Mouse (Mus musculus) natural killer cell, adult 2 months (primary cell): Measurements from ENCODE around the gene Rbms3.

ENCODE experiments used
- DNase-seq, 2 experiments: peaks; one replicate each; pipeline ENCODE4 v3.0.0; 2022; ENCODE audit warnings: low spot score in 2 of 2

Gene Rbms3

DNA sequence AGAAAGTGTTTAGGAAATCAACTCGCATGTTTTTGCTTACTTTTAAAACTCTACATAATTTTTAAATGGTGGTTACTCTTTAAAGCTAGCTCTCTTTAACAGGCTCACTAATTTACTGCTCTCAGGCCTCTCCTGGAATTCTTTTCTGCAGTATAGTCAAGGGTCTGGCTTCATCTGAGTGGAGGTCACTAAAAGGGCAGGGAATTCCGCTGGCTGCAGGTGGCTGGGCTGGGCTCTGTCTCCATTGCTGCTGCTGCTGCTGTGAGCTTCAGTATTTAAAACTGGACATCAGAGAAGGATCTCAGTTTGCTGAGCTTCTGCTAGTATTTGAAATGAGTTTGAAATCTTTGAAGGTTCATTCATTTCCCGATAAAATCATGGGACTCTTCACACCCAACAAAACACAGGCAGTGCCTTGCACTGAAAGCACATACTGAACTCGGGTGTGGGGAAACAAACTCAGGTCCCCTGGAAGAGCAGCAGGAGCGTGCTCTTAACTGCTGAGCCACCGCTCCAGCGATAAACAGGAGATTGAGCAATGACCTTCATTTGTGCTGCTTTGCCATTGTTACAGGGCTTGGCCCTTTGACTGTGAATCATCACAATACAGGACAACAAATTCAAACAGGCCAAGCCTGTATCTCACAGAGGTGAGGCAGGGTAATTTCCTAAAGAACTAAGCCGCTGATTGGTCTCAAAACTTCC is 990.0 kb downstream of the Rbms3 start:
- no peak for DNase-seq

DNA sequence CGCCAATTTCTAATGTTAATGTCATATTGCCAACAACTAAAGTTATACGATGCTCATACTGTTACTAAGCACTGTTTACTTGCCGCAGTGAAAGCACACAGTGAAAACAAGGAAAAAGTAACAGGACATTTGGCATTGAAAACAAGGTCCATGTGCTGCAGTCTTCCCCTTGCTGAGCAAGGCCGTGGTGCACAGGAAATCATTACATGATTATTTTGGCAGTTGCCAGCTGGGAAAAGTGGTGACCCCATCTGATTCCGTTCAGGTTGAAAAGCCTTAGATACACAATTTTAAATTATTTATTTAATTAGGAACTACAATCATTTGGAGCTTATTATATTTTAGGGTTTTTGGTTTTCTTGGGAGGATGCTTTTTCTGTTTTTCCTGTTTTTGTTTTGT is 995.9 kb downstream of the Rbms3 start:
- DNase-seq = no peak

GRCm38 (mm10) chr9:116633075-116633474 is 996.6 kb downstream of the Rbms3 start:
- no peak for DNase-seq

DNA sequence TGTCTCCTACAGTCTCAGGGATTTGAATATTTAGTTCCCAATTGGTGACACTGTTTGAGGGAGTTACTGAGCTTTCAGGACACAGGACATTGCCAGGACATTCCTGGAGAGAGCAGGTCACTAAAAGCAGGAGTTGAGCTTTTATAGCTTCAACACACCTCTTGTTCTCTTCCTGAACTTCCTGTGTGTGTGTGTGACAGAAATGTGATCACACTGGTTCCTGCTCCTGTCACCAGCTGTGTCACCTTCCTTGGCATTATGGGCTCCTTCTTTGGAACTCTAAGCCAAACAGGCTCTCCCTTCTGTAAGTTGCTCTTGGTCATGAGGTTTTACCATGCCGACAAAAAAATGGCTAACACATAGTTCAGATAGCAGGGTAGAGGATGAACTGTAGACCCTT is 997.9 kb downstream of the Rbms3 start:
- no peak for DNase-seq

GRCm38 (mm10) chr9:116630805-116631204 is 998.9 kb downstream of the Rbms3 start:
- no peak for DNase-seq

DNA sequence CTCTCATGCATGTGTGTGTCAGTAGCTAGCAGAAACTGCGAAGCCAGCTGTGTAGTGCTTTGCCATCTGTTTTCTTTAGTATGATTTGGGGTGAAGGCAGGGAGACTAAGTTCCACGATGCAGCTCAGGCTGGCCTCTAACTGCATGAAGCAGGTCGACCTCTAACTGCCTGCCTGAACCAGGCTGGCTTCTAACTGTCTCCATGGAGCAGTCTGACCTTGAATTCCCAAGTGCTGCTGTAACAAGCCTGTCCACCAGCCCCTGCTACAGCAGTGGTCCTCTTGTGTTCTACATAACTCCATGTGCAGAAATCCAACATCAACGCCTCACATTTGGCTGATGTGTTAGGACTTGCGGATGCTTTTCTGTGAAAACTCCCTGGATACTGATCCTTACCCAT is 1009.3 kb downstream of the Rbms3 start:
- no peak for DNase-seq

DNA sequence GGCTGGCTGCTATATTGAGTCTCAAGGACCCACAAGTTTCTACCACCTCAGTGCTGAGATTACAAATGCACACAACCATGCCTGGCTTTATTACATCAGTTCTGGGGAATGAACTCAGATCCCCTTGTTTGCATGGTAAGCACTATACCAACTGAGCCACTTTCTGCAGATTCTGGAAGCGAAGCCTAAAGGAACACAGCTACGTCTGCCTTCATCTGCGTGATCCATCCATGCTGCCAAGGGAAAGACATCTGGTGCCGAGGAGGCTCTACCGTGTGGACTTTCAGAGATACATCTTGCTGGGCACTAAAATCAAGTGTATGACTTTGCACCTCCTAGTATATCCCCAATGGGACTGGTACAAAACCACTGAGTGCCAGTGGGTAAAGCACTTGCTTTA is 1010.8 kb downstream of the Rbms3 start:
- DNase-seq = no peak

DNA sequence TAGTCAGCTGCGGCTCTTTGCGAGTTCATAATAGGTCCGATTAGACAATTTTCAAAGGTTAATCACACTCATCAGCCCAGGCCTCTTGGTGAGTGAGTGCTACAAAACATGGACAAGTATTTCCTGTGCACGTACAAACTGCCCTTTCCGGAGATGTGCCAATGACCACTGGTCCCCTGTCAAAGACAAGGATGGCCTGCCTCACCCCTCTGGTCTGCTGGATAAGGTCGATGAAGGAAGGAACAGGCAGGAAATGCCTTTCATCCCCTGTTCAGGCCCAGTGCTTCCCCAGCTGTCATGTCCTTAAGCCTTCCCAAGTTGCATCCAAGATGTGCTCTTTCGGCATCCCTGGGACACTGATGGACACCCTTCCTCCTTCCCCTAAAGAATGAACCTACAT is 1016.4 kb downstream of the Rbms3 start:
- no peak for DNase-seq

- no peak for DNase-seq
These were observed 1033.7 kb downstream of the Rbms3 start for GRCm38 (mm10) chr9:116596046-116596445.

- no peak for DNase-seq
These were observed 1037.2 kb downstream of the Rbms3 start for GRCm38 (mm10) chr9:116592486-116592885.

DNA sequence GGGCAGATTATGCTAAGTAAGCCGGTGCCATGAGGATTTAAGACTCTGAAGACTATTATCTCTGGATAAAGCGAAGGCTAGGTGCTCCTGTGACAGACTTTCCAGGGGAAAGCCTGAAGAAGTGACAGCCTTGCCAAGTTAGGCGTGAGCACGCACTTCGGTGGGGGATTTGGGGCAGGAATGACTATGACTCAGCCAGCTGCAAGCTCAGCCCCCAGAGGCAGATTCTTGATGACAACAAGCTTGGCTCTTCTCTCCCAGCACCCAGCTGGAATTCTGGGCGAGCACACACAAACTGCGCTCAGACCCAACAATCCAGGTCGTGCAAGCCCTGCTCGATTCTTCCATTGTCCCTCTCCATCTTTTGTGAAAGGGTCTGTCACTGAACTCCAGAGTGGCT is 1038.6 kb downstream of the Rbms3 start:
- no peak for DNase-seq

GRCm38 (mm10) chr9:116569680-116570079 is 1060.0 kb downstream of the Rbms3 start:
- no peak for DNase-seq

DNA sequence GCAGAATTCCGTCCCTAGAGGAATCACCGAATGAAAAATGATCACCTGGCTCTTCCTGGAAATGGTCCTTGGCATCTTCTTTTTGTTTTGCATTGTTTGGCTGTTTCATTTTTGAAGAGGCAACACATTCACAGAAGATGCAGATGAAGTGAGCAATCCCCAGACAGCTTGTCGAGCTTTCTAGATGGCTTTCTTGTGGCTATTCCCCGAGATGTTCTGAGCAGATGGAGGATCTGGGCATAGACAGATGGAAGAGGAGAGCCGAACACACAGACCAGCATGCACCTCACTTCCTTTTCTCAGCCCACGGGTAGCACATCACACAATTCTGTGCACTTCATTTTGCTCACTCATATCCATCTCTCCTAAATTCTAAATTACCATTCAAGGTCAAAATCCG is 1063.0 kb downstream of the Rbms3 start:
- no peak for DNase-seq

GRCm38 (mm10) chr9:116557781-116558180 is 1071.9 kb downstream of the Rbms3 start:
- DNase-seq = no peak

GRCm38 (mm10) chr9:116556641-116557040 is 1073.1 kb downstream of the Rbms3 start:
- no peak for DNase-seq

- DNase-seq = peak in 1 of 2 experiments; percentile 13
These were observed 1076.5 kb downstream of the Rbms3 start for GRCm38 (mm10) chr9:116553181-116553580.

DNA sequence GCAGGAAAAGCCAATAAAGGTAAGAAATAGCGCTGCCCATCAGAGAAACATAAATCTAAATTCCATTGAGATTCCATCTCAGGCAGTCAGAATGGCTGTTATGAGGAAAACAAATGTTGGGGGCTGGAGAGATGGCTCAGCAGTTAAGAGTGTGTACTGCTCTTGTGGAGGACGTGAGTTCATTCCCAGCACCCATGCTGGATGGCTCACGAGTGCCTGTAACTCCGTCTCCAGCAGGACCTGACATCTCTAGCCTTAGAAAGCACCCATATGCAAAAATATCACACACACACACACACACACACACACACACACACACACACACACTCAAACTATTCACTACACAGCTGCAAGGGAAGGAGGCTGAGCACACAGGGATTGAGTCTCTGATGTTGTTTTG is 1083.6 kb downstream of the Rbms3 start:
- DNase-seq = no peak

- no peak for DNase-seq
These were observed 1086.9 kb downstream of the Rbms3 start for GRCm38 (mm10) chr9:116542793-116543192.

DNA sequence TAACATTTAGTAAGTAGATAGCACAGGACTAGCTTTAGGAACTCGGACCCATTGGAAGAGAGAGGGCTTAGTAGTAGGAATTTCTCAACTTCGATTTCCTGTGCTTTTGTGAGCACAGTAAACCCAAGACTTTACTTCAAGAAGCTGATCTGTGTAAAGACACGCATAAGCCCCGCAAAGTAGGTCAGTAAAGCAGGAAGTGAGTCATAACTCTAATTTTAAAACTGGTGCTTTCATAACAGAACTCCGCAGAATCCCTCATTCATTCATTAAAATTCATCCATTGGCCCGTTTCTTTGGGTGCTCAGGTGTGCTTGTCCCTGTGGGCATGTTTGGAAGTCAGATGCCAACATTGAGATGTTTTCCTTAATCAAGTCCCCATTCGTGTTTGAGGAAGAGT is 1087.7 kb downstream of the Rbms3 start:
- DNase-seq = no peak

DNA sequence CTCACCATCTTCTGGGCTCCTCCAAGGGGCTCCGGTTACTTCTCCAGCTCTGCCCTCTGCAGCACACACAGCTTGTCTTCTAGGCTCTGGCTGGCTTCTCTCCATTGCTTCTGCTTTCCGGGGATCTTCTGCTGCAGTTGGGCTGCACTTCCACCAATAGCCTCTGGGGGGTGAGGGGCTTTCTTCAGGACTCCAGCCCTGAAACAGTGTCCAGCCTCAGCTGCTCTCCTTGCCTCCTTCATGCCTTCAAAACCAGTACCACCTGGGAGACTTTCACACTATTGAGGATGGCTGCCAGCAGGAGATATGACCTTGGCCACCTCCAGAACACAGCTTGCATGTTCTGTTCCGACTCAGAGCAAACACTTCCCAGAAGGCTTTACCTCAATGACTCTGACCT is 1094.0 kb downstream of the Rbms3 start:
- no peak for DNase-seq

- DNase-seq = no peak
These were observed 1096.3 kb downstream of the Rbms3 start for GRCm38 (mm10) chr9:116533381-116533780.

- no peak for DNase-seq
These were observed 1098.6 kb downstream of the Rbms3 start for GRCm38 (mm10) chr9:116531121-116531520.

DNA sequence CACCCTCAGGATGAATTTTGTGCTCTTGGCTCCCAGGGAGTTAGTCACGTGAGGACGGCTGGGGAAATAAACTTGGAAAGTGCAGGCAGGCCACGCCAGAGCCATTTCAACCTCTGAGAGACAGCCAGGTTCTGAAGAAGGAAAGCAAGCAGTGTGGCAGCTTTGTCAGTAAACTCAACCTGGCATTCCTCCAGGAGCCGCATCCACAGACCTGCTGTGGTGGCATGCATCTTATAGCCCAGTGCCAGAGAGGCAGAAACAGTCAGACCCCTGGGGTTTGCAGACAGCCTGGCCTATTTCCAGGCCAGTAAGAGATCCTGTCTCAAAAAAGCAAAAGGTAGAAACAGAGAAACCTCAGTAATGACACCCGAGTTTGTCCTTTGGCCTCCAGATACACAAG is 1105.3 kb downstream of the Rbms3 start:
- DNase-seq = no peak
